Mouse (Mus musculus): ENCODE data around the gene Magea2. TPM values are rescaled to one million over a fixed set of nuclear protein-coding genes. Genes with fewer than 3 reads are reported as not detected.
"Not testable (repeated sequence)": the region's sequence is repeated elsewhere in the genome, so short reads cannot be mapped to it uniquely, and the experiment has no call there.

Gene Magea2
- not detected in 2 replicates for polyA plus RNA-seq (2015; fragmentation: Nextera tagmentation; extraction: Ambion mirVana)

- not testable (repeated sequence) for H3K36me3 ChIP-seq (ENCODE audit: control insufficient read depth, insufficient read depth, low read length); ATAC-seq; H3K27ac ChIP-seq (ENCODE audit: low read depth, low read length); H3K4me1 ChIP-seq (ENCODE audit: control insufficient read depth, insufficient read depth, low read depth, low read length); H3K9me3 ChIP-seq (ENCODE audit: control insufficient read depth, low read length); H3K9ac ChIP-seq (ENCODE audit: low read depth, low read length); H3K4me2 ChIP-seq (ENCODE audit: low read length); H3K4me3 ChIP-seq (ENCODE audit: low read length); H3K27me3 ChIP-seq (replicated peaks; ENCODE audit: control insufficient read depth, insufficient read depth, low read length)
- WGBS = 83% methylated on average over 2 of the region's 4 CpGs
These were observed at the start of gene Magea2 for GRCm38 (mm10) chrX:155093566-155093965. Magea2 (minus strand) TSS chrX:155093666.

GRCm38 (mm10) chrX:155128312-155128711 is 34.8 kb upstream of the Magea2 start, which contains the start of gene Cldn34b2:
Cldn34b2 (minus strand) TSS chrX:155128412.
- 90% methylated on average over 3 of the region's 3 CpGs for WGBS
- not testable (repeated sequence) for H3K27ac ChIP-seq (ENCODE audit: low read depth, low read length); H3K4me1 ChIP-seq (ENCODE audit: control insufficient read depth, insufficient read depth, low read depth, low read length)

GRCm38 (mm10) chrX:155098024-155098423 is 4.6 kb upstream of the Magea2 start:
- no peaks in the 10 kb centered on the region for H3K4me1 ChIP-seq (ENCODE audit: control insufficient read depth, insufficient read depth, low read depth, low read length)
- no peaks in the 10 kb centered on the region for H3K27me3 ChIP-seq (replicated peaks; ENCODE audit: control insufficient read depth, insufficient read depth, low read length)
- no peak overlapping the region for H3K4me3 ChIP-seq (ENCODE audit: low read length)
- H3K4me2 ChIP-seq (ENCODE audit: low read length) = no peak overlapping the region
- no peaks in the 10 kb centered on the region for H3K9me3 ChIP-seq (ENCODE audit: control insufficient read depth, low read length)
- H3K27ac ChIP-seq (ENCODE audit: low read depth, low read length) = no peak overlapping the region
- no peak overlapping the region for H3K9ac ChIP-seq (ENCODE audit: low read depth, low read length)
- H3K36me3 ChIP-seq (ENCODE audit: control insufficient read depth, insufficient read depth, low read length) = no peaks in the 10 kb centered on the region
- no peak for ATAC-seq

More at GRCm38 (mm10) chrX:155128312-155128711, 34.8 kb upstream of the Magea2 start, which contains the start of gene Cldn34b2:
- not testable (repeated sequence) for H3K27me3 ChIP-seq (replicated peaks; ENCODE audit: control insufficient read depth, insufficient read depth, low read length); H3K9me3 ChIP-seq (ENCODE audit: control insufficient read depth, low read length); H3K4me3 ChIP-seq (ENCODE audit: low read length); H3K36me3 ChIP-seq (ENCODE audit: control insufficient read depth, insufficient read depth, low read length); ATAC-seq; H3K9ac ChIP-seq (ENCODE audit: low read depth, low read length); H3K4me2 ChIP-seq (ENCODE audit: low read length)

- not testable (repeated sequence) for H3K4me3 ChIP-seq (ENCODE audit: low read length); H3K27ac ChIP-seq (ENCODE audit: low read depth, low read length); H3K9me3 ChIP-seq (ENCODE audit: control insufficient read depth, low read length); H3K9ac ChIP-seq (ENCODE audit: low read depth, low read length); H3K4me1 ChIP-seq (ENCODE audit: control insufficient read depth, insufficient read depth, low read depth, low read length); H3K4me2 ChIP-seq (ENCODE audit: low read length); H3K27me3 ChIP-seq (replicated peaks; ENCODE audit: control insufficient read depth, insufficient read depth, low read length); ATAC-seq; H3K36me3 ChIP-seq (ENCODE audit: control insufficient read depth, insufficient read depth, low read length)
- 100% methylated on average over 1 of the region's 2 CpGs for WGBS
These were observed 3.8 kb downstream of the Magea2 start, which contains the start of gene Magea1 for GRCm38 (mm10) chrX:155089693-155090092. Magea1 (minus strand) TSS chrX:155089793.

- not testable (repeated sequence) for H3K27me3 ChIP-seq (replicated peaks; ENCODE audit: control insufficient read depth, insufficient read depth, low read length); H3K4me2 ChIP-seq (ENCODE audit: low read length); H3K9me3 ChIP-seq (ENCODE audit: control insufficient read depth, low read length); H3K27ac ChIP-seq (ENCODE audit: low read depth, low read length); H3K4me3 ChIP-seq (ENCODE audit: low read length); H3K36me3 ChIP-seq (ENCODE audit: control insufficient read depth, insufficient read depth, low read length); ATAC-seq; H3K9ac ChIP-seq (ENCODE audit: low read depth, low read length); H3K4me1 ChIP-seq (ENCODE audit: control insufficient read depth, insufficient read depth, low read depth, low read length)
- 94% methylated on average over 12 of the region's 16 CpGs for WGBS
These were observed 30.4 kb downstream of the Magea2 start, which contains the start of gene Magea5 for GRCm38 (mm10) chrX:155063045-155063444. Magea5 (minus strand) TSS chrX:155063145.

GRCm38 (mm10) chrX:154995750-154996149 is 97.7 kb downstream of the Magea2 start, which contains the start of gene Magea8:
Magea8 (minus strand) TSS chrX:154995850.
- WGBS = 88% methylated on average over 8 of the region's 11 CpGs
- H3K27me3 ChIP-seq (replicated peaks; ENCODE audit: control insufficient read depth, insufficient read depth, low read length); H3K4me2 ChIP-seq (ENCODE audit: low read length); ATAC-seq; H3K4me3 ChIP-seq (ENCODE audit: low read length); H3K4me1 ChIP-seq (ENCODE audit: control insufficient read depth, insufficient read depth, low read depth, low read length); H3K9ac ChIP-seq (ENCODE audit: low read depth, low read length); H3K9me3 ChIP-seq (ENCODE audit: control insufficient read depth, low read length); H3K27ac ChIP-seq (ENCODE audit: low read depth, low read length); H3K36me3 ChIP-seq (ENCODE audit: control insufficient read depth, insufficient read depth, low read length): not testable (repeated sequence)

Other genes starting within 250 kb of the Magea2 start
- not detected in 2 replicates for gene Cldn34b1, start 203.4 kb downstream of the Magea2 start, polyA plus RNA-seq (2015; fragmentation: Nextera tagmentation; extraction: Ambion mirVana)
- gene Magea6, start 157.7 kb downstream of the Magea2 start, polyA plus RNA-seq (2015; fragmentation: Nextera tagmentation; extraction: Ambion mirVana) = not detected in 2 replicates
- not detected in 2 replicates for gene Magea3, start 144.2 kb downstream of the Magea2 start, polyA plus RNA-seq (2015; fragmentation: Nextera tagmentation; extraction: Ambion mirVana)
- not detected in 2 replicates for gene Magea8, start 97.8 kb downstream of the Magea2 start, polyA plus RNA-seq (2015; fragmentation: Nextera tagmentation; extraction: Ambion mirVana)
- not detected in 2 replicates for gene Magea5, start 30.5 kb downstream of the Magea2 start, polyA plus RNA-seq (2015; fragmentation: Nextera tagmentation; extraction: Ambion mirVana)
- not detected in 2 replicates for gene Magea1, start 3.9 kb downstream of the Magea2 start, polyA plus RNA-seq (2015; fragmentation: Nextera tagmentation; extraction: Ambion mirVana)
- gene Cldn34b2, start 34.7 kb upstream of the Magea2 start, polyA plus RNA-seq (2015; fragmentation: Nextera tagmentation; extraction: Ambion mirVana) = not detected in 2 replicates
- 82.5 and 92.3 TPM in 2 replicates for gene Sat1, start 122.8 kb upstream of the Magea2 start, polyA plus RNA-seq (2015; fragmentation: Nextera tagmentation; extraction: Ambion mirVana)
- gene Acot9, start 168.8 kb upstream of the Magea2 start, polyA plus RNA-seq (2015; fragmentation: Nextera tagmentation; extraction: Ambion mirVana) = 44.3 and 50.9 TPM in 2 replicates
- 108 and 111 TPM in 2 replicates for gene Prdx4, start 247.1 kb upstream of the Magea2 start, polyA plus RNA-seq (2015; fragmentation: Nextera tagmentation; extraction: Ambion mirVana)

All from hindbrain, embryonic 16.5 days (tissue).